ENCODE assay signal across 12 mouse cellular contexts in genomic region chr2:30875621-30876432, GRCm38 (mm10). TPM values are rescaled to one million over a fixed set of nuclear protein-coding genes. Genes with fewer than 3 reads are reported as not detected.
DNase-seq lines count a peak whose midpoint lies in the region; ATAC-seq and TF ChIP-seq lines count a peak whose summit lies in the region.
"Had no signal": no experiment of that assay in that cellular context is flagged by ENCODE, and none has a peak within 500 bp of the region (broad histone marks: within the 10 kb centered on the region; RNA-seq: fewer than 3 reads in every experiment).

No protein-coding gene starts in this region.

- WGBS in heart, embryonic 12.5 days = 47% methylated on average over 11 of the region's 11 CpGs

- no peak for DNase-seq in heart, adult 9 months (ENCODE audit: low spot score in 2 of 2)
- DNase-seq in 3T3-L1 (ENCODE audit: low read depth, low spot score) = peak; percentile 74
- DNase-seq in brain, embryonic 14.5 days (ENCODE audit: low read depth) = peak; percentile 55
- peak; percentile 79 for DNase-seq in gastrocnemius, adult 2 months
- no peak for DNase-seq in thymus, postnatal 36 days
- DNase-seq in retina, embryonic 14.5 days (ENCODE audit: low spot score) = no peak
- DNase-seq: kidney, postnatal 4 days; left cerebral cortex, postnatal 4 days; lung, postnatal 14 days had no signal

- H3K27ac ChIP-seq in heart, embryonic 12.5 days (ENCODE audit: poor library complexity, severe bottlenecking) = no peak overlapping the region
- H3K27ac ChIP-seq in gastrocnemius, adult 2 months = peak overlapping the region; percentile 71

- intact Hi-C loops in gastrocnemius, adult 2 months (cut with DNase I) = no loop called here

- no peak overlapping the region for H3K9ac ChIP-seq in heart, embryonic 12.5 days

- H3K27me3 ChIP-seq in heart, embryonic 12.5 days (replicated peaks) = no peaks in the 10 kb centered on the region

- TF ChIP-seq POLR2A in brain, embryonic 14.5 days (IDR thresholded peaks at IDR 0.05; ENCODE audit: borderline replicate concordance, extremely low read depth, insufficient read depth, insufficient read length, poor library complexity, severe bottlenecking) = no peak

- no peak overlapping the region for H3K4me2 ChIP-seq in heart, embryonic 12.5 days

- ATAC-seq in heart, embryonic 12.5 days (ENCODE audit: insufficient number of reproducible peaks, low FRiP score) = peak; percentile 16; the same call in 1 of the 2 replicates
- no peak for ATAC-seq in inflammation-experienced regulatory T-cells, adult 6 months
- ATAC-seq: CD4-positive, CD25-positive, alpha-beta regulatory T cell, adult 4 months had no signal

- peaks cover 27% of the 10 kb centered on the region for H3K36me3 ChIP-seq in heart, embryonic 12.5 days

- H3K9me3 ChIP-seq in heart, embryonic 12.5 days (replicated peaks) = 0 out of 2 replicates have a peak, but pooled peaks cover 4% of the 10 kb centered on the region

- peaks cover 50% of the 10 kb centered on the region for H3K4me1 ChIP-seq in heart, embryonic 12.5 days (replicated peaks)

- TF ChIP-seq CTCF in brain, embryonic 14.5 days (IDR thresholded peaks at IDR 0.05; ENCODE audit: borderline replicate concordance, extremely low read depth, insufficient read depth, insufficient read length) = no peak
- no peak for TF ChIP-seq CTCF in gastrocnemius, adult 2 months (IDR thresholded peaks at IDR 0.05)

- no peak overlapping the region for H3K4me3 ChIP-seq in heart, embryonic 12.5 days
- no peak overlapping the region for H3K4me3 ChIP-seq in gastrocnemius, adult 2 months

RNA-seq across cellular contexts. Expression of gene Prrx2, which starts 41.1 kb away (rescaled TPM):
- 58.8 and 63.9 TPM in 2 replicates for polyA plus RNA-seq in heart, embryonic 12.5 days (2016; fragmentation: Nextera tagmentation; extraction: Ambion mirVana)
- 10.8 and 13.6 TPM in 2 replicates for polyA plus RNA-seq in brain, embryonic 14.5 days (2012; rRNA removed)
- 1 to 10 TPM; 1.2 to 4.2 TPM for total RNA-seq in gastrocnemius, adult 2 months (2021)
- polyA plus RNA-seq in inflammation-experienced regulatory T-cells, adult 6 months (2017; shearing (Covaris generic)) = not detected
- polyA plus RNA-seq: CD4-positive, CD25-positive, alpha-beta regulatory T cell, adult 4 months had no signal

RNA-seq across cellular contexts. Expression of gene Asb6, which starts 45.7 kb away (rescaled TPM):
- 24.2 and 25.5 TPM in 2 replicates for polyA plus RNA-seq in heart, embryonic 12.5 days (2016; fragmentation: Nextera tagmentation; extraction: Ambion mirVana)
- 51.0 and 51.5 TPM in 2 replicates for polyA plus RNA-seq in brain, embryonic 14.5 days (2012; rRNA removed)
- total RNA-seq in gastrocnemius, adult 2 months (2021) = 1 to 10 TPM; 7.0 TPM
- polyA plus RNA-seq in inflammation-experienced regulatory T-cells, adult 6 months (2017; shearing (Covaris generic)) = 10 to 100 TPM; 36.4 to 43.6 (median 36.4) TPM

RNA-seq across cellular contexts. Expression of gene Ptges, which starts 53.8 kb away (rescaled TPM):
- 2.3 and 4.3 TPM in 2 replicates for polyA plus RNA-seq in heart, embryonic 12.5 days (2016; fragmentation: Nextera tagmentation; extraction: Ambion mirVana)
- 3.8 and 4.7 TPM in 2 replicates for polyA plus RNA-seq in brain, embryonic 14.5 days (2012; rRNA removed)
- total RNA-seq in gastrocnemius, adult 2 months (2021) = 1 to 10 TPM; 2.9 to 3.7 TPM
- polyA plus RNA-seq in inflammation-experienced regulatory T-cells, adult 6 months (2017; shearing (Covaris generic)) = not detected
- polyA plus RNA-seq: CD4-positive, CD25-positive, alpha-beta regulatory T cell, adult 4 months had no signal

Comparison
In these comparisons a context has a peak if more than half of its experiments do, and no peak if none do; other contexts are left out.
1. DNase-seq: peak in 3T3-L1 (single experiment), brain, embryonic 14.5 days (single experiment) and gastrocnemius, adult 2 months (single experiment); none in heart, adult 9 months (0 of 2), thymus, postnatal 36 days (0 of 2) and retina, embryonic 14.5 days (single experiment).
2. RNA of gene Prrx2, which starts 41.1 kb away (polyA plus RNA-seq): 58.8 to 63.9 TPM in heart, embryonic 12.5 days and 10.8 to 13.6 TPM in brain, embryonic 14.5 days; not detected in inflammation-experienced regulatory T-cells, adult 6 months; every median in the first group is over 10 times any median in the second.